Mouse (Mus musculus) mesoderm, embryonic 11.5 days (tissue): Measurements from ENCODE around the gene Glt1d1.

Experiments used
- DNase-seq: peaks from one replicate; pipeline ENCODE4 v3.0.0-alpha.2; 2012; ENCODE audit warnings: low read depth, low spot score

Glt1d1 gene

GRCm38 (mm10) chr5:127631671-127632070, 391 bp upstream of the Glt1d1 start:
- no peak for DNase-seq

GRCm38 (mm10) chr5:127633188-127633587, 1.1 kb downstream of the Glt1d1 start:
- DNase-seq: no peak

- no peak for DNase-seq
These were observed 1.6 kb downstream of the Glt1d1 start for GRCm38 (mm10) chr5:127633666-127634065.

- DNase-seq: no peak
These were observed 5.6 kb downstream of the Glt1d1 start for GRCm38 (mm10) chr5:127637622-127638021.

- no peak for DNase-seq
These were observed 6.1 kb downstream of the Glt1d1 start for GRCm38 (mm10) chr5:127638177-127638576.

GRCm38 (mm10) chr5:127639067-127639605, 7.1 kb downstream of the Glt1d1 start:
- no peak for DNase-seq

- no peak for DNase-seq
These were observed 7.6 kb downstream of the Glt1d1 start for GRCm38 (mm10) chr5:127639635-127640034.

GRCm38 (mm10) chr5:127640359-127640758, 8.3 kb downstream of the Glt1d1 start:
- DNase-seq: no peak

GRCm38 (mm10) chr5:127641185-127641958, 9.3 kb downstream of the Glt1d1 start:
- no peak for DNase-seq

- peak; percentile 38 for DNase-seq
These were observed 16.0 kb downstream of the Glt1d1 start for GRCm38 (mm10) chr5:127648046-127648445.

- DNase-seq: no peak
These were observed 17.0 kb downstream of the Glt1d1 start for GRCm38 (mm10) chr5:127649077-127649476.

- DNase-seq: no peak
These were observed 26.2 kb downstream of the Glt1d1 start for GRCm38 (mm10) chr5:127658257-127658656.

- DNase-seq: no peak
These were observed 27.2 kb downstream of the Glt1d1 start for GRCm38 (mm10) chr5:127659312-127659711.

GRCm38 (mm10) chr5:127660267-127660666, 28.2 kb downstream of the Glt1d1 start:
- DNase-seq: no peak

- no peak for DNase-seq
These were observed 28.9 kb downstream of the Glt1d1 start for GRCm38 (mm10) chr5:127660979-127661378.

GRCm38 (mm10) chr5:127673913-127674312, 41.9 kb downstream of the Glt1d1 start:
- DNase-seq: no peak

GRCm38 (mm10) chr5:127677561-127677960, 45.5 kb downstream of the Glt1d1 start:
- DNase-seq: no peak

GRCm38 (mm10) chr5:127678501-127678900, 46.4 kb downstream of the Glt1d1 start:
- DNase-seq: no peak

GRCm38 (mm10) chr5:127688568-127689170, 56.6 kb downstream of the Glt1d1 start:
- DNase-seq: no peak

- no peak for DNase-seq
These were observed 59.0 kb downstream of the Glt1d1 start for GRCm38 (mm10) chr5:127691085-127691484.

- peak; percentile 53 for DNase-seq
These were observed 59.5 kb downstream of the Glt1d1 start for GRCm38 (mm10) chr5:127691581-127691980.

GRCm38 (mm10) chr5:127695898-127696297, 63.8 kb downstream of the Glt1d1 start:
- DNase-seq: no peak

- no peak for DNase-seq
These were observed 64.5 kb downstream of the Glt1d1 start for GRCm38 (mm10) chr5:127696602-127697001.
